Mouse (Mus musculus) ES-CJ7 (cell line): ENCODE data around the gene Minos1.

Source experiments
- DNase-seq: peaks from one replicate; pipeline ENCODE4 v3.0.0; 2011; ENCODE audit warnings: low read depth, low spot score

Gene Minos1

DNA sequence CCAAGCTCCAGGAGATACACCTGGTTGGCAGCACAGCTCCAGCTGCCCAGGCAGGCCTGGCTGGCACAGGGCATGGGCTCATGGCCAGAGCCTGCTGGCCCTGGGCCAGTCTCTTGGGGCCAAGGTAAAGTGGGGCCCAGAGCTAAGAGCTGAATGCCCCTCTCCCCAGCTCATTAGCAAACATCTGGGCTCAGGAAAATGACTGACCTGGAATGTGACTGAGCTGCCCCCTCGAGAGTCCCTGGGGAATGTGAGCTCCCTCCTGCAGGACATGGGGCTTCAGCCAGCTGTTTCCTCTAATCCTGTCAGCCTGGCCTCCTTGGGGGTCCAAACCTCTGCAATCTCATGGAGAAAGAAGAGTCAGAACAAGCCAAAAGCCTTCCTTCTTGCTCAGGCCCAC lies 35.5 kb downstream of the Minos1 start:
- DNase-seq, result no peak

GRCm38 (mm10) chr4:139093196-139093530 lies 37.8 kb downstream of the Minos1 start:
- DNase-seq, result no peak

- no peak for DNase-seq
Observed at GRCm38 (mm10) chr4:139092356-139093195, 38.3 kb downstream of the Minos1 start, which contains the start of gene Nbl1. Nbl1 (minus strand) TSS chr4:139092993.

DNA sequence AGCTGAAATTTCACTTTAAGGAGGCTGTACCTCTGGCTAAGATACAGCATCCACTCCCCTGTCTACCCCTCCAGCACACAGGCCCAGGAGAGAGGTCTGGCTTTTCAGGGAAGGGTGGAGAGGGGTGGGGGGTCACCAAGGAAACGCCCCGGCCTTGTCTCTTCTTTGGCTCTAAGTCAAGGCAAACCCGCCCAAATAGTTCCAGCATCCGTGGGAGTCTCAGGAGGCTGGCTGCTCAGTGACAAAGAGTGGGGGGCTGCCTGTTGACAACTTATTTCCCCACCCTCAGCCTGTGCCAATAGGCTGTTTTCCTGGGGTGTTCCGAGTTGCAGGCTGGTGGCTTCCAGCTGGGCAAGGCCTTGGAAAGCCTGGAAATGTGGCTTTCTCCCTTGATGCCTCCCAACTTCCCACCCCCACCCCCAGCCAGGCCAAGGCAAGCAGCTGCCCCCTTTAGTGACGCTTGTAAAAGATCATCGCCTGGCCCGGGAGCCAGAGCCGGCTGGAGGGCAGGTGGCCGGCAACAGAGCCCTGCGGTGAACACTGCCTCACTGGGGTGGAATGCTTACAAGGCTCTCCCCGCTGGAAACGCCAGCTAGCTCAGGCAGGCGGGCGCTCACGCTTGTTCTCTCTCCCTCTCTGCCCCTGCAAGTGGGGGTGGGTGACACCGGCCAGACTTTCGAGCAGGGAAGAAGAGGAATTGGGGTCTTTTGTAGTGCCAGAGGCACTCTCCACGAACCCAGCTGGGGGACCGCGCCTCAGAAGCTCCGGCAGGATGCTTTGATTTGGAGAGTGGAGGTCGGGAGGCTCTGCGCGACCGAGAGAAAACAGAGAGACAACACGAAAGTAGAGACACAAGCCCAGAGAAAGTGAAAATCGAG lies 39.2 kb downstream of the Minos1 start:
- DNase-seq, result peak; percentile 40

DNA sequence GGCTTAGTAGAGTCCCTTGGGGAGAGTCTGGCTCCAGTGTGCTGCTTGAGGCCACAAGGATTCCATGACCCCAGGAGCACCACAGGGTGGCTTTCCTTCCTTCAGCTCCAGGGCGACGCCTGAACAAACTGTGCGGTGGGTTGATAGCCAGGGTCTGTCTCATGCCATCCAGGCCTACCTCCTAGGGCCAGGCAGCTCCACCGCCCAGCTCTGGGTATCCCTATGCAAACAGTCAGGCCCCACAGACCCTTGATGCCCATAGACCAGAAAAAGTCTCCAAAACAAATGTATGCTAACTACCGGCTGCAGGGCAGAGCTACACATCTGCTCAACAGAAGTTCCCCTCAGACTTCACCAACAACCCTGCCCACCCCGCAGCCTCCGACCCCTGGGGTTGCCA lies 39.8 kb downstream of the Minos1 start:
- DNase-seq, result no peak

- DNase-seq, result peak; percentile 47
Observed at GRCm38 (mm10) chr4:139090303-139090940, 40.5 kb downstream of the Minos1 start.

GRCm38 (mm10) chr4:139088982-139089671 lies 41.8 kb downstream of the Minos1 start:
- DNase-seq, result no peak

- DNase-seq, result no peak
Observed at GRCm38 (mm10) chr4:139086984-139087383, 43.9 kb downstream of the Minos1 start.

DNA sequence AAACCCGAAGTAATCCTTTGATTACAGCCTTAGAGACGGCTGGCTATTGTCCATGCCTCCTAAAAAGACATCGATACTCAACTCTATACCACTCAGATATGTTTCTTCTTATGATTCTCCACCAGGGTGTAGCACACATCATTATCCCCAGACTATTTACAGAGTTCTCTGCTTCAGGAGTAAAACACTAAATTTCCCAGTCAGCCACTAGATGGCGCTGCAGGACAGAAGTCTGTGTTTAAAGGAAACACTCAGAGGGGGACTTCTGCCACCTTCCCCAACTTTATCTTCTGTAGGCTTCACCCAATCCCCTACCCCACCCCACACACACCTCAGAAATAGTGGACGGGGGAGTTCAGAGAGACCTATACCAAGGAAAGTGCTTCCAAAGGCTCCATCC lies 44.9 kb downstream of the Minos1 start:
- peak; percentile 85 for DNase-seq

- DNase-seq, result no peak
Observed at GRCm38 (mm10) chr4:139085337-139085736, 45.6 kb downstream of the Minos1 start.

DNA sequence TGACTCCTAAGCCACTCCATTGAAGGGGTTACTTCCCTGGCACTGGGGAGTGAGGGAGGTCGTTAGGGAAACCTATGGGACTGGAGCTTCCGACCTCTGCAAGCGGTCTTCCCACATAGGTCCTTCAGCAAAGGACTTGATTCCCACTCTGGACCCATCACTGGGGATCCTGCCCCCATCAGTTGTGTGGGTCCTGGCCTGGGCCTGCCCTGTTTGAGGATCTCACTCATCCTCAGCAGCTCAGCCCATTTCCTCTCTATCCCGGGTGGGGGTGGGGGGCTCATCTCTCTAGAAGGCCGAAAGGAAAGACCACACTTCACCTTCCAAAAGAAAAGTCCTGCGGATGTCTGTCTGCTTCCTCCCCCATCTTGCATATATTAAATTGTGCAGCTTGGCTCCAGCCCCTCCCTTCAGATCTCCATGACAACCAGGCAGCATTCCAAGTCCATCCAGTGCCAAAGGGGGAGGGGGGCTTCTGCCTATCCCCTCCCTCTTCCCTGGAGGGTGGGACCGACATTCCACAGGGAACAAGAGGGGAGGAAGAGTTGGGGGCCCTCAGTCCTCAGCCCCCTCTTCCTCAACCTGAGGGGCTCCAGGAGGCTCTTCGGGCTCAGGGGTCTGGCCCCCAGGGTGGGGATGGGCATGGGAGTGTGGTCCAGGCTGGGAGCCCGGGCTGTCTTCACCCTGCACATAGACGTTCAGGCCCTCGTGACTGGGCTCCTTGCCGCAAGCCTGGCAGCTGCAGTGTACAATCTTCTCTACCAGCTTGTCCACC lies 47.9 kb downstream of the Minos1 start:
- DNase-seq, result no peak

DNA sequence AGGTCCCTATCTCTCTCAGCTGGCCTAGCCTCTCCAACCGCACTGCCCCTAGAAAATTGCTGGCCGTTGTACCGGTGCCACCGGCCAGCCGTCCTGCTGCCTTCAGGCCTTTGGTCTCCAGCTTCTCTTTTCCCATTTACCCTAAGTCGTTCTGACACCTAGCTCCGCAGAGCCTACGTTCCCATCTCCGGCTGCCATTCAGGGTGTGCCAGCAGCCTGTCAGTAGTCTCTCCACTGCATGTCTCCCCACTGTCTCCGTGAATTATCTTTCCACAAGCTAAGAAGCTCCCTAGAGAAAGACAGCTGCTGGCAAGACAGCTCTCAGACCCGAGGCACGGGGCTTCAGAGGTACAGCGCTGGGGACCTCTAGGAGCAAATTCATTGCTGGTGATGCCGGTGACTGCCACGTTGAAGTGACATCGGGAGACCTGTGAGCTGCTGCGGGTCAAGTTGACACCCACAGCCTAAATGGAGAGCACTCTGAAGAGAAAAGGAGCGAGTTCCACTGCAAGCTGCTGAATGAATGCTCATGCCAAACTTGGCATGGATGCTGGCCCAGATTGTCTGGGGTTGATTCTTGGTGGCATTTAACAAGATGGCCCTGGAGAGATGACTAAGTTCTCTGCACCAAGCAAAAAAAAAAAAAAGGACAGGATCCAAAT lies 49.5 kb downstream of the Minos1 start:
- no peak for DNase-seq

DNA sequence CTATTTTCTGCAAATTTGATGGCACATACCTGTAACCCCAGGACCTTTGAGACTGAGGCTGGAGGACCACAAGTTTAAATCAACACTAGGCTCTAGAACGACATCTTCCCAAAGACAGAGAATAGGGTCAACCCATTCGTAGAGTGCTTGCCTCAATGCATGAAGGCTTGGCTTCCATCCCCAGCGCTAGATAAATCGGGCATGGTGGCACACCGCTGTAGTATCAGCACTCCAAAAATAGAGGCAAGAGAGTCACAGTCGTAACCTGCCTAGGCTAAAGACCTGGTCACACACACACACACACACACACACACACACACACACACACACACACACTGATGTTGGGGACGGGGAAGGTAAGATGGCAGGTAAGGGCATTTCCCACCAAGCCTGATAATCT lies 50.7 kb downstream of the Minos1 start:
- DNase-seq, result no peak

GRCm38 (mm10) chr4:139079439-139079838 lies 51.5 kb downstream of the Minos1 start:
- DNase-seq, result no peak

DNA sequence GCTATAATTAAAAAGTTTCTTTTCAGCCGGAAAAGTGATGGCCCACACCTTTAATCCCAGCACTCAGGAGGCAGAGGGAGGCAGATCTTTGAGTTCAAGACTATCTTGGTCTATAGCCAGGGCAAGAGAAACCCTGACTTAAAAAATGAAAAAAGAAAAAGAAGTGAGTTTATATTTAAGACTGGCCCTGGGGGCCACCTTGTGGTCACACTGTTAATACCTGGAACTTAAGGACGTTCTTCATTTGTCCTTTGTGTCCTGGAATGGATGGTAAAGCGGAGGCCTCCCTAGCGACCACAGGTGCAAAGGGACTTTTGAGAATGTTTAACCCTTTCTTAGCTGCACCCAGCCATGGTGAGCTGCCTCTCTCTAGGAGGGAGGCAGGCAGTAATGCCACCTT lies 52.2 kb downstream of the Minos1 start:
- no peak for DNase-seq

DNA sequence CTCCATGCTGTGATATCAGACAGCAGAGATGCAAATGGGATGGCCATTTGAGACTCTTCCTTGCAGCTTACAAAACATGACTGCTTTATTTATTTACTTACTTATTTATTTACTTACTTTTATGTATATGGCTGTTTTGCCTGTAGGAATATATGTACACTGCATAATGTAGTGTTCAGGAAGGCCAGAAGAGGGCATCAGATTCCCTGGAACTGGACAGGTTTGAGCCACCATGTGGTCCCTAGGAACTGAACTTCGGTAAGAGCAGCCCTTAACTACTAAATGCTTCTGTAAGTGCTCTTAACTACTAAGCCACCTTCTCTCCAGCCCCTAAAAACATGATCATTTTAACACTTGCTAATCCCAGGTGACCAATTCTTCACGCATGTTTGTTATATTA lies 52.6 kb downstream of the Minos1 start:
- peak; percentile 69 for DNase-seq

GRCm38 (mm10) chr4:139075915-139076314 lies 55.0 kb downstream of the Minos1 start:
- DNase-seq, result peak; percentile 79

- no peak for DNase-seq
Observed at GRCm38 (mm10) chr4:139075041-139075711, 55.7 kb downstream of the Minos1 start, which contains the start of gene Htr6. Htr6 (minus strand) TSS chr4:139075570.

DNA sequence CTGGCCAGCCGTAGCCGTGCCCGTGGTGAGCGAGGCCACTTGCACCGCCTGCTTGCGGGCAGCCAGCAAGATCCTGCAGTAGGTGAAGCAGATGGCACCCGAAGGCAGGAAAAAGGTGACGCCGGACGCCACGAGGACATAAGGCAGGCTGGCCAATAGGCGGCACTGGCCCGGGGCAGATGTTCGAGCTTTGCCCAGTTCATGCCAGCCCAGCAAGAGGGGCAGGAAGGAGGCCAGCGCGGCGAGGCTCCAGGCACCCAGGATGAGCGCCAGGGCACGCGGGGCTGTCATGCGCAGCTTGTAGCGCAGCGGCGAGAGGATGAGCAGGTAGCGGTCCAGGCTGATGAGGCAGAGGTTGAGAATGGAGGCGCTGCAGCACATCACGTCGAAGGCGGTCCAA lies 56.9 kb downstream of the Minos1 start:
- DNase-seq, result no peak

DNA sequence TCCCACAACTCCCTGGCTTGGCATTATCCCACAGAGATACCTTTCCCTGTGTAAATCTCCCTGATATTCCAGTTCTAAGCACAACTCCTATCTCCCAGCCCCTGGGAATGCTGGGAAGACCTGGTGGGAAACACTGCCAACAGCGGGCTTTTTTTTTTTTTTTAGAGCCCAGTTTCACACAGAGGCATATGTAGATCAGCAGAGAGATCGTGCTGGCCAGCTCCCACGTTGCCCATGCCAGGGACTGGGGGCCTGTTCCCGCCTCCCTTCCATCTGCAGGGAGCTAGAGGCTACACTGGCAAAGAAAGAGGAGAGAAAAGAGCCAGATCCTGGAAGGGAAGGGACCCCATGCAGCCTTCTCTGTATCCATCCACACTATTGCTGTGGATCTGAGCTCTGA lies 62.6 kb downstream of the Minos1 start:
- DNase-seq, result no peak
